Mouse (Mus musculus) cortical plate, adult 2 months (tissue): ENCODE measurements at regions not wholly inside any gene's neighbourhood (a gene's known extent, or its start where the extent isn't known, plus 50 kb on each side); places are given as distances from the start of the nearest gene placed in this dataset.
A peak's percentile ranks its signal among the peaks of the same experiment; 100 is the strongest.

Experiments
- CTCF ChIP-seq: fragments of 200-500 bp; IDR thresholded peaks from 2 replicates; pipeline ENCODE4 v1.5.1; 2011; ENCODE audit warnings: mild to moderate bottlenecking, control low read depth, low read length; ENCODE audit not compliant: insufficient read depth; ENCODE audit errors: extremely low read depth
- POLR2A ChIP-seq: fragments of 200-500 bp; IDR thresholded peaks from 2 replicates; pipeline ENCODE4 v1.6.1; 2011; ENCODE audit warnings: mild to moderate bottlenecking, low read length, control low read depth; ENCODE audit not compliant: insufficient read depth; ENCODE audit errors: extremely low read depth

- peak; percentile 67 for TF ChIP-seq CTCF
- TF ChIP-seq POLR2A, result no peak
Measured at GRCm38 (mm10) chr17:14516097-14516496, 177.9 kb downstream of the Thbs2 start.
